Mouse (Mus musculus) myocyte (in vitro differentiated cells): ENCODE data around the gene Ireb2.

ENCODE experiments used
- E2F4 ChIP-seq: IDR thresholded peaks from one replicate; pipeline ENCODE4 v1.6.1; 2011; ENCODE audit warnings: mild to moderate bottlenecking, control low read depth, moderate library complexity; ENCODE audit not compliant: insufficient read depth
- MAX ChIP-seq: IDR thresholded peaks from one replicate; pipeline ENCODE4 v1.6.1; 2011; ENCODE audit warnings: low read depth, mild to moderate bottlenecking, control low read depth
- MYOD1 ChIP-seq, 3 experiments: IDR thresholded peaks; one replicate each; pipeline ENCODE4 v1.6.1; 2011; ENCODE audit warnings: control low read depth in 2 of 3, low read depth in 2 of 3, mild to moderate bottlenecking in 2 of 3, moderate library complexity in 1 of 3; ENCODE audit not compliant: insufficient read length in 2 of 3, control insufficient read depth in 1 of 3
- MYOG ChIP-seq, 3 experiments: IDR thresholded peaks; one replicate each; pipeline ENCODE4 v1.6.1; 2011; ENCODE audit warnings: control low read depth in 2 of 3, low read depth in 2 of 3, mild to moderate bottlenecking in 2 of 3; ENCODE audit not compliant: insufficient read length in 2 of 3, control insufficient read depth in 1 of 3, insufficient read depth in 1 of 3
- POLR2A ChIP-seq: IDR thresholded peaks from one replicate; pipeline ENCODE4 v1.6.1; 2011; ENCODE audit warnings: low read depth, mild to moderate bottlenecking, control low read depth, moderate library complexity; ENCODE audit not compliant: insufficient read length
- POLR2AphosphoS2 ChIP-seq: IDR thresholded peaks from one replicate; pipeline ENCODE4 v1.6.1; 2011; ENCODE audit warnings: low read depth, control low read depth; ENCODE audit not compliant: insufficient read length
- SRF ChIP-seq: IDR thresholded peaks from one replicate; pipeline ENCODE4 v1.6.1; 2011; ENCODE audit warnings: low read depth; ENCODE audit not compliant: control insufficient read depth, insufficient read length
- TCF12 ChIP-seq: IDR thresholded peaks from one replicate; pipeline ENCODE4 v1.6.1; 2011; ENCODE audit warnings: mild to moderate bottlenecking, control low read depth; ENCODE audit not compliant: poor library complexity, insufficient read depth, severe bottlenecking
- USF1 ChIP-seq: IDR thresholded peaks from one replicate; pipeline ENCODE4 v1.6.1; 2011; ENCODE audit warnings: low read depth, mild to moderate bottlenecking, control low read depth, moderate library complexity

GRCm38 (mm10) chr9:54837835-54838234 lies 25.8 kb upstream of the Ireb2 start:
- TF ChIP-seq POLR2A (no peak), E2F4 (no peak), MAX (no peak), TCF12 (no peak), USF1 (no peak), MYOG (IDR thresholded peaks at IDR 0.05; ENCODE audit: control insufficient read depth in 1 of 3, insufficient read depth in 1 of 3, insufficient read length in 2 of 3, low read depth in 2 of 3) (no peak), POLR2AphosphoS2 (no peak), SRF (no peak), MYOD1 (IDR thresholded peaks at IDR 0.05; ENCODE audit: control insufficient read depth in 1 of 3, insufficient read length in 2 of 3, low read depth in 2 of 3) (no peak)
